Mouse (Mus musculus): ENCODE measurements around the gene Cwf19l1. TPM values are rescaled to one million over a fixed set of nuclear protein-coding genes. Genes with fewer than 3 reads are reported as not detected.

Cwf19l1 gene
- polyA plus RNA-seq, 1 experiment from 2014 or later = 40.4 TPM

- no peaks in the 10 kb centered on the region for H3K27me3 ChIP-seq (ENCODE audit: control insufficient read depth, insufficient read depth, low read length)
- H3K9me3 ChIP-seq (ENCODE audit: control insufficient read depth, low read length) = no peaks in the 10 kb centered on the region
- H3K9ac ChIP-seq (ENCODE audit: low read length) = peak overlapping the region; percentile 74
- 29% methylated on average over 22 of the region's 22 CpGs for WGBS
- peaks cover 2% of the 10 kb centered on the region; the same call in 1 of the 2 replicates for H3K4me1 ChIP-seq (ENCODE audit: control insufficient read depth, insufficient read depth, low read length)
- ATAC-seq (ENCODE audit: insufficient number of reproducible peaks, low FRiP score, low TSS enrichment, low read depth) = peak; percentile 31; the same call in 1 of the 2 replicates
- H3K4me2 ChIP-seq (ENCODE audit: low read depth, severe bottlenecking) = peak overlapping the region; percentile 85
- H3K4me3 ChIP-seq (ENCODE audit: low read depth, low read length) = peak overlapping the region; percentile 97
- peaks cover under 1% of the 10 kb centered on the region; the same call in 1 of the 2 replicates for H3K36me3 ChIP-seq (ENCODE audit: control insufficient read depth, insufficient read depth, low read length)
- no peak overlapping the region for H3K27ac ChIP-seq (replicated peaks; ENCODE audit: low read depth, low read length)
- DNase-seq (ENCODE audit: low spot score) = peak; percentile 34
Observed at GRCm38 (mm10) chr19:44107661-44108521, 27.8 kb downstream of the Cwf19l1 start.

GRCm38 (mm10) chr19:44106831-44107660 lies 28.6 kb downstream of the Cwf19l1 start, which contains the start of gene Chuk:
Gene Chuk, minus strand, starts transcription at chr19:44107480.
- no peaks in the 10 kb centered on the region for H3K9me3 ChIP-seq (ENCODE audit: control insufficient read depth, low read length)
- H3K4me2 ChIP-seq (ENCODE audit: low read depth, severe bottlenecking) = peak within 1 kb of the TSS; percentile 85

GRCm38 (mm10) chr19:44104393-44104792 lies 31.3 kb downstream of the Cwf19l1 start:
- Histone ChIP-seq H3K27ac (replicated peaks; ENCODE audit: low read depth, low read length) (no peak overlapping the region), H3K9ac (ENCODE audit: low read length) (no peak overlapping the region), H3K36me3 (ENCODE audit: control insufficient read depth, insufficient read depth, low read length) (peaks cover 2% of the 10 kb centered on the region; the same call in 1 of the 2 replicates), H3K4me1 (ENCODE audit: control insufficient read depth, insufficient read depth, low read length) (peaks cover 2% of the 10 kb centered on the region; the same call in 1 of the 2 replicates), H3K27me3 (ENCODE audit: control insufficient read depth, insufficient read depth, low read length) (no peaks in the 10 kb centered on the region), H3K4me3 (ENCODE audit: low read depth, low read length) (no peak overlapping the region), H3K4me2 (ENCODE audit: low read depth, severe bottlenecking) (no peak overlapping the region), H3K9me3 (ENCODE audit: control insufficient read depth, low read length) (no peaks in the 10 kb centered on the region)
- ATAC-seq (ENCODE audit: insufficient number of reproducible peaks, low FRiP score, low TSS enrichment, low read depth) (no peak), DNase-seq (ENCODE audit: low spot score) (no peak)
- 91% methylated on average over 1 of the region's 1 CpGs for WGBS

More at GRCm38 (mm10) chr19:44106831-44107660, 28.6 kb downstream of the Cwf19l1 start, which contains the start of gene Chuk:
- Histone ChIP-seq H3K4me1 (ENCODE audit: control insufficient read depth, insufficient read depth, low read length) (peaks cover 2% of the 10 kb centered on the region; the same call in 1 of the 2 replicates), H3K27me3 (ENCODE audit: control insufficient read depth, insufficient read depth, low read length) (no peaks in the 10 kb centered on the region), H3K36me3 (ENCODE audit: control insufficient read depth, insufficient read depth, low read length) (peaks cover 2% of the 10 kb centered on the region; the same call in 1 of the 2 replicates), H3K27ac (replicated peaks; ENCODE audit: low read depth, low read length) (no peak within 1 kb of the TSS), H3K9ac (ENCODE audit: low read length) (peak within 1 kb of the TSS; percentile 88), H3K4me3 (ENCODE audit: low read depth, low read length) (peak within 1 kb of the TSS; percentile 97)
- ATAC-seq (ENCODE audit: insufficient number of reproducible peaks, low FRiP score, low TSS enrichment, low read depth) (peak; percentile 98), DNase-seq (ENCODE audit: low spot score) (peak; percentile 98)
- WGBS = 3% methylated on average over 53 of the region's 67 CpGs

- 90% methylated on average over 3 of the region's 3 CpGs for WGBS
- Histone ChIP-seq H3K27me3 (ENCODE audit: control insufficient read depth, insufficient read depth, low read length) (no peaks in the 10 kb centered on the region), H3K4me3 (ENCODE audit: low read depth, low read length) (no peak overlapping the region), H3K4me1 (ENCODE audit: control insufficient read depth, insufficient read depth, low read length) (peaks cover 2% of the 10 kb centered on the region; the same call in 1 of the 2 replicates), H3K9me3 (ENCODE audit: control insufficient read depth, low read length) (no peaks in the 10 kb centered on the region), H3K4me2 (ENCODE audit: low read depth, severe bottlenecking) (no peak overlapping the region), H3K27ac (replicated peaks; ENCODE audit: low read depth, low read length) (no peak overlapping the region), H3K36me3 (ENCODE audit: control insufficient read depth, insufficient read depth, low read length) (peaks cover 6% of the 10 kb centered on the region; the same call in 1 of the 2 replicates), H3K9ac (ENCODE audit: low read length) (no peak overlapping the region)
- ATAC-seq (ENCODE audit: insufficient number of reproducible peaks, low FRiP score, low TSS enrichment, low read depth) (no peak), DNase-seq (ENCODE audit: low spot score) (no peak)
Observed at GRCm38 (mm10) chr19:44103001-44103400, 32.7 kb downstream of the Cwf19l1 start.

GRCm38 (mm10) chr19:44100840-44101239 lies 34.8 kb downstream of the Cwf19l1 start:
- DNase-seq (ENCODE audit: low spot score) = no peak
- peaks cover 14% of the 10 kb centered on the region for H3K36me3 ChIP-seq (ENCODE audit: control insufficient read depth, insufficient read depth, low read length)
- H3K4me1 ChIP-seq (ENCODE audit: control insufficient read depth, insufficient read depth, low read length) = no peaks in the 10 kb centered on the region
- no peaks in the 10 kb centered on the region for H3K27me3 ChIP-seq (ENCODE audit: control insufficient read depth, insufficient read depth, low read length)
- no peak overlapping the region for H3K27ac ChIP-seq (replicated peaks; ENCODE audit: low read depth, low read length)
- no peaks in the 10 kb centered on the region for H3K9me3 ChIP-seq (ENCODE audit: control insufficient read depth, low read length)
- ATAC-seq (ENCODE audit: insufficient number of reproducible peaks, low FRiP score, low TSS enrichment, low read depth) = no peak
- no peak overlapping the region for H3K4me3 ChIP-seq (ENCODE audit: low read depth, low read length)
- no peak overlapping the region for H3K4me2 ChIP-seq (ENCODE audit: low read depth, severe bottlenecking)
- H3K9ac ChIP-seq (ENCODE audit: low read length) = no peak overlapping the region

- 97% methylated on average over 3 of the region's 3 CpGs for WGBS
Observed at GRCm38 (mm10) chr19:44086278-44086677, 49.4 kb downstream of the Cwf19l1 start.

GRCm38 (mm10) chr19:44080920-44081319 lies 54.8 kb downstream of the Cwf19l1 start:
- no peak for ATAC-seq (ENCODE audit: insufficient number of reproducible peaks, low FRiP score, low TSS enrichment, low read depth)
- Histone ChIP-seq H3K27ac (replicated peaks; ENCODE audit: low read depth, low read length) (no peak overlapping the region), H3K36me3 (ENCODE audit: control insufficient read depth, insufficient read depth, low read length) (peaks cover 5% of the 10 kb centered on the region), H3K27me3 (ENCODE audit: control insufficient read depth, insufficient read depth, low read length) (no peaks in the 10 kb centered on the region), H3K9ac (ENCODE audit: low read length) (no peak overlapping the region), H3K9me3 (ENCODE audit: control insufficient read depth, low read length) (no peaks in the 10 kb centered on the region), H3K4me3 (ENCODE audit: low read depth, low read length) (no peak overlapping the region), H3K4me1 (ENCODE audit: control insufficient read depth, insufficient read depth, low read length) (0 out of 2 replicates have a peak, but pooled peaks cover under 1% of the 10 kb centered on the region), H3K4me2 (ENCODE audit: low read depth, severe bottlenecking) (no peak overlapping the region)
- DNase-seq (ENCODE audit: low spot score) = no peak
- WGBS = 92% methylated on average over 2 of the region's 2 CpGs

More at GRCm38 (mm10) chr19:44086278-44086677, 49.4 kb downstream of the Cwf19l1 start:
- Histone ChIP-seq H3K9ac (ENCODE audit: low read length) (no peak overlapping the region), H3K4me1 (ENCODE audit: control insufficient read depth, insufficient read depth, low read length) (no peaks in the 10 kb centered on the region), H3K4me2 (ENCODE audit: low read depth, severe bottlenecking) (no peak overlapping the region), H3K27me3 (ENCODE audit: control insufficient read depth, insufficient read depth, low read length) (no peaks in the 10 kb centered on the region), H3K36me3 (ENCODE audit: control insufficient read depth, insufficient read depth, low read length) (peaks cover 1% of the 10 kb centered on the region), H3K4me3 (ENCODE audit: low read depth, low read length) (no peak overlapping the region), H3K9me3 (ENCODE audit: control insufficient read depth, low read length) (no peaks in the 10 kb centered on the region), H3K27ac (replicated peaks; ENCODE audit: low read depth, low read length) (no peak overlapping the region)
- ATAC-seq (ENCODE audit: insufficient number of reproducible peaks, low FRiP score, low TSS enrichment, low read depth) (no peak), DNase-seq (ENCODE audit: low spot score) (no peak)

- H3K27me3 ChIP-seq (ENCODE audit: control insufficient read depth, insufficient read depth, low read length) = no peaks in the 10 kb centered on the region
- no peak overlapping the region for H3K27ac ChIP-seq (replicated peaks; ENCODE audit: low read depth, low read length)
- WGBS = 100% methylated on average over 2 of the region's 2 CpGs
- ATAC-seq (ENCODE audit: insufficient number of reproducible peaks, low FRiP score, low TSS enrichment, low read depth) (no peak), DNase-seq (ENCODE audit: low spot score) (no peak)
- H3K4me1 ChIP-seq (ENCODE audit: control insufficient read depth, insufficient read depth, low read length) = 0 out of 2 replicates have a peak, but pooled peaks cover 2% of the 10 kb centered on the region
- no peak overlapping the region for H3K4me2 ChIP-seq (ENCODE audit: low read depth, severe bottlenecking)
- no peak overlapping the region for H3K9ac ChIP-seq (ENCODE audit: low read length)
- no peak overlapping the region for H3K4me3 ChIP-seq (ENCODE audit: low read depth, low read length)
- H3K36me3 ChIP-seq (ENCODE audit: control insufficient read depth, insufficient read depth, low read length) = peaks cover 7% of the 10 kb centered on the region
- no peaks in the 10 kb centered on the region for H3K9me3 ChIP-seq (ENCODE audit: control insufficient read depth, low read length)
Observed at GRCm38 (mm10) chr19:44080023-44080422, 55.7 kb downstream of the Cwf19l1 start.
